Mouse (Mus musculus): Measurements from ENCODE around the gene Gm20388. TPM values are rescaled to one million over a fixed set of nuclear protein-coding genes. Genes with fewer than 3 reads are reported as not detected.

The Gm20388 gene
- polyA plus RNA-seq, 1 experiment from 2014 or later: not detected

DNA sequence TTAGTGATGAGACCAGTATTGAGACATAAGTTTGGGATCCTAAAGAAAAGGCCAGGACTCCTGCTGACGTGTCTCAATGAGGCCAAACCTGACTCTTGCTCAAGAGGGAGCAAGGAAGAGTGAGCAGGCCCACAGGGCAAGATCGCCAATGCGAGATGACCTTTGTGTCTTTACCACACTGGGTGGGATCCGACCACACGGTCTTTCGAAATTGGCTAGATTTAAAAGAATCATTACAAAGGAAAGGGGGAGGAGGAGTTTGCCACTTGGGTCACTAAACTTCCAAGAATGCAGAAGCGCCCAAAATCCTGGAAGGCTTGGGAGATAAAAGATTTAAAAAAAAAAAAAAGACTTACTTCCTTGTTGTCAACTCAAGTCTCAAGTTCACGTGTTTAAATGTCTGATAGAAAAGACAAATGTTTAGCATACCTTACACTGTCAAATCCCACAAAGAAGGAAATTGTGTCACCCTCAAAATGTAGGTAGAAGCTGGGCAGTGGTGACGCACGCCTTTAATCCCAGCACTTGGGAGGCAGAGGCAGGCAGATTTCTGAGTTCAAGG lies 1936.7 kb downstream of the Gm20388 start:
- WGBS (ENCODE audit: insufficient replicate concordance): 52% methylated on average over 10 of the region's 10 CpGs
- Histone ChIP-seq H3K4me3 (replicated peaks) (no peak overlapping the region), H3K27me3 (no peaks in the 10 kb centered on the region), H3K9ac (no peak overlapping the region), H3K27ac (no peak overlapping the region), H3K36me3 (peaks cover 8% of the 10 kb centered on the region), H3K4me1 (replicated peaks) (peaks cover 28% of the 10 kb centered on the region), H3K4me2 (no peak overlapping the region), H3K9me3 (replicated peaks) (no peaks in the 10 kb centered on the region)
- ATAC-seq (ENCODE audit: low read depth) (no peak), DNase-seq (no peak)

DNA sequence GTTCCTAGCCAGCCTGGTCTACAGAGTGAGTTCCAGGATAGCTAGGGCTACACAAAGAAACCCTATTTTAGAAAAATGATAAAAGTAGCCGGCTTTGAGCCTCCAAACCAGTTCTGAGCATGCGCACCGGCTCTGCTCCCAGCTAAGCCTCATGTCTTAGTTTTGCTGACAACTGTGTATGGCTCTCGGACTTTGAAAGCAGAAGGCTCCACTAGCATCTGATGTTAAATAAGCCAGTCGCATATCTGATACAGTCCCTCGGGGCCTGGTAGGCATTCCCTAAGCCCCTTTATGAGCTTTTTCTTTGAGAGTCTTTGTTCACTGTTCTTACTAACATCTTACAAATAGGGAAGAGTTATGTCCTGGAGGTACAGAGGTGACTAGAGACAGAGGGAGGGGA lies 1937.3 kb downstream of the Gm20388 start:
- H3K27me3 ChIP-seq: no peaks in the 10 kb centered on the region
- ATAC-seq (ENCODE audit: low read depth): no peak
- H3K4me2 ChIP-seq: no peak overlapping the region
- no peak overlapping the region for H3K4me3 ChIP-seq (replicated peaks)
- no peaks in the 10 kb centered on the region for H3K9me3 ChIP-seq (replicated peaks)
- DNase-seq: no peak
- peaks cover 5% of the 10 kb centered on the region; the same call in 1 of the 2 replicates for H3K36me3 ChIP-seq
- no peak overlapping the region for H3K27ac ChIP-seq
- H3K9ac ChIP-seq: no peak overlapping the region
- peaks cover 33% of the 10 kb centered on the region for H3K4me1 ChIP-seq (replicated peaks)
- 65% methylated on average over 6 of the region's 6 CpGs for WGBS (ENCODE audit: insufficient replicate concordance)

DNA sequence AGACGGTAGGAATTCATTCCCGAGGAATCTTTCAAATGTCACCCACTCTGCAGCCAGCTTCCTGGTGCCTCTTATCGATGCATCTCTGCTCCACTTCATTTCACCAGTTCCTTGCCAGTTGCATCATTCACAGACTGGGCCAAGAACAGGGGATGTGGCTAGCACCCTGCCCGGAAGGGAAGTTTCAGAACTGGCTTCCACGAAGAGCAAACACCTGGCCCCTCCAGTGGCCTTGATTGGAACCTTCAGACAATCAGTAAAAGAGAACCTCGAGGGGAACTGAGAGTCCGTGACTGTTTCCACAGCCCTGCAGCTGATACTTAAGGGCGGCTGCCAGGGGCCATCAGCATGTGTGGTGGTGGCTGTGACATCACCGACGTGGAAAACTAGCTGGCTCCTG lies 1937.9 kb downstream of the Gm20388 start:
- ATAC-seq (ENCODE audit: low read depth): no peak
- H3K9ac ChIP-seq: no peak overlapping the region
- DNase-seq: no peak
- no peaks in the 10 kb centered on the region for H3K27me3 ChIP-seq
- no peak overlapping the region for H3K4me3 ChIP-seq (replicated peaks)
- WGBS (ENCODE audit: insufficient replicate concordance): 37% methylated on average over 10 of the region's 10 CpGs
- no peak overlapping the region for H3K4me2 ChIP-seq
- peaks cover 5% of the 10 kb centered on the region; the same call in 1 of the 2 replicates for H3K36me3 ChIP-seq
- peaks cover 37% of the 10 kb centered on the region for H3K4me1 ChIP-seq (replicated peaks)
- H3K27ac ChIP-seq: no peak overlapping the region
- H3K9me3 ChIP-seq (replicated peaks): no peaks in the 10 kb centered on the region

- 64% methylated on average over 9 of the region's 9 CpGs for WGBS (ENCODE audit: insufficient replicate concordance)
- no peak overlapping the region for H3K27ac ChIP-seq
- H3K27me3 ChIP-seq: no peaks in the 10 kb centered on the region
- peaks cover under 1% of the 10 kb centered on the region; the same call in 1 of the 2 replicates for H3K36me3 ChIP-seq
- H3K9me3 ChIP-seq (replicated peaks): no peaks in the 10 kb centered on the region
- H3K4me1 ChIP-seq (replicated peaks): peaks cover 37% of the 10 kb centered on the region
- H3K9ac ChIP-seq: no peak overlapping the region
- ATAC-seq (ENCODE audit: low read depth): no peak
- no peak for DNase-seq
- no peak overlapping the region for H3K4me3 ChIP-seq (replicated peaks)
- H3K4me2 ChIP-seq: no peak overlapping the region
These were observed 1938.7 kb downstream of the Gm20388 start for GRCm38 (mm10) chr8:121849303-121849702.

- Histone ChIP-seq H3K4me1 (replicated peaks) (peaks cover 37% of the 10 kb centered on the region), H3K36me3 (no peaks in the 10 kb centered on the region), H3K4me3 (replicated peaks) (peak overlapping the region; percentile 43), H3K4me2 (peak overlapping the region; percentile 70), H3K9ac (peak overlapping the region; percentile 82), H3K9me3 (replicated peaks) (no peaks in the 10 kb centered on the region), H3K27ac (peak overlapping the region; percentile 83), H3K27me3 (no peaks in the 10 kb centered on the region)
- peak; percentile 68 for DNase-seq
- ATAC-seq (ENCODE audit: low read depth): 0 out of 2 replicates have a peak, but pooled peaks have one; percentile 21
- WGBS (ENCODE audit: insufficient replicate concordance): 10% methylated on average over 6 of the region's 6 CpGs
These were observed 1939.4 kb downstream of the Gm20388 start for GRCm38 (mm10) chr8:121850018-121850417.

- no peaks in the 10 kb centered on the region for H3K9me3 ChIP-seq (replicated peaks)
- peak overlapping the region; percentile 83 for H3K27ac ChIP-seq
- 41% methylated on average over 12 of the region's 12 CpGs for WGBS (ENCODE audit: insufficient replicate concordance)
- H3K36me3 ChIP-seq: no peaks in the 10 kb centered on the region
- peaks cover 37% of the 10 kb centered on the region for H3K4me1 ChIP-seq (replicated peaks)
- DNase-seq (no peak), ATAC-seq (ENCODE audit: low read depth) (no peak)
- H3K9ac ChIP-seq: peak overlapping the region; percentile 82
- H3K27me3 ChIP-seq: no peaks in the 10 kb centered on the region
- peak overlapping the region; percentile 43 for H3K4me3 ChIP-seq (replicated peaks)
- H3K4me2 ChIP-seq: peak overlapping the region; percentile 70
These were observed 1939.8 kb downstream of the Gm20388 start for GRCm38 (mm10) chr8:121850436-121850820.

DNA sequence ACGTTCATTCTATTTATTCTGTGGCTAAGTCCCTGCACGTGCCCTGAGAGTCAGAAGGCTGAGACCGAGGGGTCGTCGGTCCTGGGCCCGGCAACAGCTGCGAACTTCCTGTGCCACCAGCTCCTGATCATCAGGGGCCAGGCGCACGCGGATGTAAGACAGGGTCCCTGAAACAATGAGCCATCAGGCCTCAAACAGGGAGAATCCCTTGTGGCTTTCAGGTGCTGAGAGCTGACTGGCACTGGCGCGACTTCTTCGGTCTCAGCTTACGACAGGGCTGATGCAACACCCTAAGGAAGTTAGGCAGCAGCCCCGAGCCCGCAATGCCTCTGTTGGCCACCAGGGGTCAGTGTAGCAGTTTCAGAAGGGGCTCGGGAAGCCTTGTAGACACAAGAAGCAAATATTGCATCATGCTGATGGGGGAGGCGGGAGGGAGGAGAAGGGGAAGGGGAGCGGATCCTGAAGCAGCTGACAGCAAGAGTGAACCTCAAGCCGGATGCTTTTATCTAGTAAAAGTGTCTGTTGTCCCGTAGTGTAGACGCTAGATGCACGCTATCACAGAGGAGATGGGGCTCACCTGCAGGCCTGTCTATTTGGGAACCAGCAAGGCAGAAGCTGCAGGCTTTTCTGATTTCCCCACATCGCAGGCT lies 1940.3 kb downstream of the Gm20388 start:
- Histone ChIP-seq H3K9me3 (replicated peaks) (no peaks in the 10 kb centered on the region), H3K9ac (peak overlapping the region; percentile 82), H3K36me3 (no peaks in the 10 kb centered on the region), H3K27ac (peak overlapping the region; percentile 83), H3K4me3 (replicated peaks) (peak overlapping the region; percentile 43), H3K4me2 (peak overlapping the region; percentile 70), H3K4me1 (replicated peaks) (peaks cover 37% of the 10 kb centered on the region), H3K27me3 (no peaks in the 10 kb centered on the region)
- peak; percentile 86 for ATAC-seq (ENCODE audit: low read depth)
- 3% methylated on average over 24 of the region's 24 CpGs for WGBS (ENCODE audit: insufficient replicate concordance)
- peak; percentile 95 for DNase-seq

GRCm38 (mm10) chr8:121851716-121852115 lies 1941.1 kb downstream of the Gm20388 start:
- Histone ChIP-seq H3K9me3 (replicated peaks) (no peaks in the 10 kb centered on the region), H3K4me1 (replicated peaks) (peaks cover 37% of the 10 kb centered on the region), H3K27ac (peak overlapping the region; percentile 76), H3K9ac (peak overlapping the region; percentile 82), H3K4me3 (replicated peaks) (no peak overlapping the region; the same call in 1 of the 2 replicates), H3K27me3 (no peaks in the 10 kb centered on the region), H3K36me3 (no peaks in the 10 kb centered on the region), H3K4me2 (peak overlapping the region; percentile 70)
- ATAC-seq (ENCODE audit: low read depth): no peak
- DNase-seq: no peak
- 44% methylated on average over 7 of the region's 7 CpGs for WGBS (ENCODE audit: insufficient replicate concordance)

- Histone ChIP-seq H3K9ac (peak overlapping the region; percentile 82), H3K4me2 (no peak overlapping the region), H3K36me3 (no peaks in the 10 kb centered on the region), H3K27me3 (no peaks in the 10 kb centered on the region), H3K9me3 (replicated peaks) (no peaks in the 10 kb centered on the region), H3K4me3 (replicated peaks) (no peak overlapping the region), H3K27ac (peak overlapping the region; percentile 44), H3K4me1 (replicated peaks) (peaks cover 37% of the 10 kb centered on the region)
- DNase-seq (no peak), ATAC-seq (ENCODE audit: low read depth) (no peak)
- WGBS (ENCODE audit: insufficient replicate concordance): 12% methylated on average over 7 of the region's 7 CpGs
These were observed 1941.8 kb downstream of the Gm20388 start for GRCm38 (mm10) chr8:121852464-121852863.

- no peaks in the 10 kb centered on the region for H3K9me3 ChIP-seq (replicated peaks)
- H3K9ac ChIP-seq: 0 out of 2 replicates have a peak overlapping the region, but pooled peaks have one; percentile 7
- no peak overlapping the region for H3K4me2 ChIP-seq
- no peaks in the 10 kb centered on the region for H3K36me3 ChIP-seq
- no peaks in the 10 kb centered on the region for H3K27me3 ChIP-seq
- no peak overlapping the region for H3K4me3 ChIP-seq (replicated peaks)
- H3K27ac ChIP-seq: no peak overlapping the region
- DNase-seq: no peak
- ATAC-seq (ENCODE audit: low read depth): no peak
- peaks cover 37% of the 10 kb centered on the region for H3K4me1 ChIP-seq (replicated peaks)
- WGBS (ENCODE audit: insufficient replicate concordance): 64% methylated on average over 2 of the region's 2 CpGs
These were observed 1942.9 kb downstream of the Gm20388 start for GRCm38 (mm10) chr8:121853586-121853985.

GRCm38 (mm10) chr8:121856071-121856746 lies 1945.6 kb downstream of the Gm20388 start:
- Histone ChIP-seq H3K27ac (no peak overlapping the region), H3K4me1 (replicated peaks) (peaks cover 21% of the 10 kb centered on the region), H3K4me3 (replicated peaks) (no peak overlapping the region), H3K27me3 (no peaks in the 10 kb centered on the region), H3K4me2 (no peak overlapping the region), H3K36me3 (no peaks in the 10 kb centered on the region), H3K9ac (no peak overlapping the region), H3K9me3 (replicated peaks) (no peaks in the 10 kb centered on the region)
- DNase-seq (no peak), ATAC-seq (ENCODE audit: low read depth) (no peak)
- 73% methylated on average over 14 of the region's 14 CpGs for WGBS (ENCODE audit: insufficient replicate concordance)

All from liver, embryonic 13.5 days (tissue).